Mouse (Mus musculus) cerebral cortex, adult 2 months (tissue): ENCODE data around the gene Pim3.

ENCODE experiments used
- WGBS: fragments of 180-500 bp; shearing (Covaris S2); methylation state at CpG from one replicate; pipeline ENCODE4 v1.1.7; 2018; 5-methylcytosine and 5-hydroxymethylcytosine counted together

Gene Pim3

GRCm38 (mm10) chr15:88858141-88858541 is 3.8 kb upstream of the Pim3 start:
- WGBS = 56% methylated on average over 3 of the region's 3 CpGs

- 73% methylated on average over 2 of the region's 2 CpGs for WGBS
These were observed 3.3 kb upstream of the Pim3 start for GRCm38 (mm10) chr15:88858707-88859106.

GRCm38 (mm10) chr15:88859206-88859970 is 2.6 kb upstream of the Pim3 start:
- WGBS = 86% methylated on average over 8 of the region's 8 CpGs

- whole genome bisulfite sequencing = 100% methylated on average over 3 of the region's 3 CpGs
These were observed 1.2 kb upstream of the Pim3 start for GRCm38 (mm10) chr15:88860781-88861180.

GRCm38 (mm10) chr15:88862881-88863694 is 1.1 kb downstream of the Pim3 start:
- under 1% methylated on average over 98 of the region's 98 CpGs for WGBS

GRCm38 (mm10) chr15:88863695-88864231 is 1.8 kb downstream of the Pim3 start:
- 0% methylated on average over 38 of the region's 39 CpGs for WGBS

GRCm38 (mm10) chr15:88864270-88865030 is 2.5 kb downstream of the Pim3 start:
- 36% methylated on average over 22 of the region's 22 CpGs for WGBS

- 85% methylated on average over 14 of the region's 14 CpGs for WGBS
These were observed 3.1 kb downstream of the Pim3 start for GRCm38 (mm10) chr15:88865061-88865460.

- WGBS = 79% methylated on average over 4 of the region's 4 CpGs
These were observed 4.1 kb downstream of the Pim3 start for GRCm38 (mm10) chr15:88865888-88866695.

- WGBS = 54% methylated on average over 7 of the region's 7 CpGs
These were observed 5.0 kb downstream of the Pim3 start for GRCm38 (mm10) chr15:88866934-88867356.

- WGBS = 50% methylated on average over 5 of the region's 5 CpGs
These were observed 5.5 kb downstream of the Pim3 start for GRCm38 (mm10) chr15:88867368-88868023.

GRCm38 (mm10) chr15:88868024-88868742 is 6.2 kb downstream of the Pim3 start:
- 93% methylated on average over 6 of the region's 6 CpGs for WGBS

GRCm38 (mm10) chr15:88870418-88871185 is 8.6 kb downstream of the Pim3 start:
- 82% methylated on average over 5 of the region's 5 CpGs for WGBS

GRCm38 (mm10) chr15:88874061-88874460 is 12.1 kb downstream of the Pim3 start:
- 94% methylated on average over 3 of the region's 3 CpGs for WGBS

GRCm38 (mm10) chr15:88874477-88874876 is 12.5 kb downstream of the Pim3 start:
- 86% methylated on average over 6 of the region's 6 CpGs for WGBS

GRCm38 (mm10) chr15:88875625-88876081 is 13.7 kb downstream of the Pim3 start:
- WGBS = 52% methylated on average over 10 of the region's 10 CpGs

GRCm38 (mm10) chr15:88876155-88877020 is 14.4 kb downstream of the Pim3 start:
- 12% methylated on average over 28 of the region's 28 CpGs for WGBS

GRCm38 (mm10) chr15:88877021-88877400 is 15.0 kb downstream of the Pim3 start:
- 44% methylated on average over 10 of the region's 10 CpGs for WGBS
